Mouse (Mus musculus) kidney, embryonic 15.5 days (tissue): ENCODE measurements around the gene Sco1. TPM values are rescaled to one million over a fixed set of nuclear protein-coding genes. Genes with fewer than 3 reads are reported as not detected.
"Not testable (repeated sequence)": the region's sequence is repeated elsewhere in the genome, so short reads cannot be mapped to it uniquely, and the experiment has no call there.

Experiments used
- ATAC-seq: fragments of 200-750 bp; cut with Nextera tagmentation; replicated peaks from 2 replicates; pipeline ENCODE4 v1.8.0; 2017; ENCODE audit warnings: moderate TSS enrichment; ENCODE audit not compliant: low FRiP score
- H3K27ac ChIP-seq: fragments of 300-500 bp; sonication (generic); 2 replicates; pipeline ENCODE4 v1.5.1; 2015; ENCODE audit warnings: mild to moderate bottlenecking, inconsistent platforms
- H3K27me3 ChIP-seq: fragments of 300-500 bp; sonication (generic); 2 replicates; pipeline ENCODE4 v1.6.1; 2015; ENCODE audit warnings: inconsistent platforms
- H3K36me3 ChIP-seq: fragments of 300-500 bp; sonication (generic); 2 replicates; pipeline ENCODE4 v1.6.1; 2015; ENCODE audit warnings: inconsistent platforms
- H3K4me1 ChIP-seq: fragments of 300-500 bp; sonication (generic); 2 replicates; pipeline ENCODE4 v1.6.1; 2015; ENCODE audit warnings: inconsistent platforms
- H3K4me2 ChIP-seq: fragments of 300-500 bp; sonication (generic); 2 replicates; pipeline ENCODE4 v1.6.1; 2015; ENCODE audit warnings: moderate library complexity, mild to moderate bottlenecking, inconsistent platforms
- H3K4me3 ChIP-seq: fragments of 300-500 bp; sonication (generic); replicated peaks from 2 replicates; pipeline ENCODE4 v1.5.1; 2015; ENCODE audit warnings: mild to moderate bottlenecking, inconsistent platforms
- H3K9ac ChIP-seq: fragments of 300-500 bp; sonication (generic); 2 replicates; pipeline ENCODE4 v1.6.1; 2015; ENCODE audit warnings: mild to moderate bottlenecking, inconsistent platforms
- H3K9me3 ChIP-seq: fragments of 300-500 bp; sonication (generic); replicated peaks from 2 replicates; pipeline ENCODE4 v1.6.1; 2016; ENCODE audit warnings: inconsistent platforms
- WGBS: fragments of 180-500 bp; shearing (Covaris S2); methylation state at CpG from one replicate; pipeline ENCODE4 v1.1.7; 2015; ENCODE audit warnings: mixed read lengths; 5-methylcytosine and 5-hydroxymethylcytosine counted together
- polyA plus RNA-seq: library from polyadenylated mRNA; unstranded; fragments of >200 nt; fragmentation: Nextera tagmentation; extraction: Ambion mirVana; gene quantifications from 2 replicates; pipeline ENCODE4 v1.2.1, GENCODE M21; 2015

The Sco1 gene
- 17.8 and 19.2 TPM in 2 replicates for polyA plus RNA-seq

DNA sequence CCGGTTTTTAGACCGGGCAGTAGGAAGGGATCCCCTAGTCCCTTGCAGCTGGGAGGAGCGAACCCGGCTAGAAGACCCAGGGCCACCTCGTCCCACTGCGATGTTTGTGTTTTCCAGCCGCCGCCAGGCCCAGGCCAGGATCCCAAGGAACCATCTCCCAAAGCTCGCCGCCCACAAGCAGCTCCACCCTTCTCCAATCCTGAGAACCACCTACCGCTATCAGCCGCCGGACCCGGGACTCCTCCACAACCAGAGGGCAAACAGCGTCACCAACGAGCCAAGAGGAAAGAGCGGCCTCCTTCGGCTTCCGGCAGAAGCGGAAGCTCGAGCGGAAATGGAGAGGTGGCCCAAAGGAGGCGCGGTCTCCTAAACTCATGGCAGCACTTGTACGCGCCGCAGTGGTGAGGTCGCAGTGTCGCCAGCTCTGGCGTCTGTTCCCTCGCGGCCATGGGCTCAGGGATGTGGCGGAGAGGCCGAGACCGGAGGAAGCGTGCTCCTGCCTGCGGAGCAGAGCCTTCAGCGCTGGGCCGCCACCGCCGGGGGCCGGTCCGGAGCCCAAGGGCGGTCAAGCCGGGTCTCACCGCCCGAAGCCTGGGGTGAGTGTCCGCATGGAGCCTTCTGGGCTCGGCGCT is at the start of gene Sco1, which contains the start of gene Adprm:
TSS of gene Sco1 (plus strand) at position 350 of the 632 bp plus-strand sequence.
TSS of gene Adprm (minus strand) at position 274 of the 632 bp plus-strand sequence.
- H3K4me2 ChIP-seq, result peak within 1 kb of the TSS; percentile 69
- H3K4me3 ChIP-seq, result peak within 1 kb of the TSS; percentile 100
- peak within 1 kb of the TSS; percentile 94 for H3K9ac ChIP-seq
- peak within 1 kb of the TSS; percentile 91 for H3K27ac ChIP-seq
- peaks cover 27% of the 10 kb centered on the region for H3K36me3 ChIP-seq
- H3K27me3 ChIP-seq, result no peaks in the 10 kb centered on the region
- no peaks in the 10 kb centered on the region for H3K9me3 ChIP-seq
- peak; percentile 94 for ATAC-seq
- peaks cover 15% of the 10 kb centered on the region for H3K4me1 ChIP-seq
- under 1% methylated on average over 50 of the region's 50 CpGs for WGBS

DNA sequence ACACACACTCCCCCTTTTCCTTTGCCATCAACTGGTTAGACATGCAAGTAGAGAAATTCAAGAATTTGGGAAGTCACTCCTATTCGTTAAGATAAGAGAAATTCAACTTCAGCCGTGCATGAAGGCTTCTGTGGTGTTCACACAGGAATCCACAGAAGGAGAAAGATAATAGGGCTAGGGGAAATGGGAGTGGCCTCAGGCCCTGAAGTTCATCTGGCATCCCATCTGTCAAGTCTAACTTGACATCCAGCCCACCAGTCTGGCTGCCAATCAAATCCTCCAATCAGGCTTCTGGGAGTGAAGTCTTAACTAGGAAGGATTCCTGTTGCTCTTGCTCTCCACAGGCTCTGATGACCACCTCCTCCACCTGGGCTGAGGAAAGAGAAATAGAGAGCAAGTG is 49.6 kb upstream of the Sco1 start:
- WGBS, result 41% methylated on average over 2 of the region's 2 CpGs
- no peaks in the 10 kb centered on the region for H3K27me3 ChIP-seq
- ATAC-seq, result no peak
- no peak overlapping the region for H3K27ac ChIP-seq
- no peak overlapping the region for H3K9ac ChIP-seq
- 0 out of 2 replicates have a peak, but pooled peaks cover 6% of the 10 kb centered on the region for H3K4me1 ChIP-seq
- no peak overlapping the region for H3K4me2 ChIP-seq
- H3K9me3 ChIP-seq, result no peaks in the 10 kb centered on the region
- H3K36me3 ChIP-seq, result no peaks in the 10 kb centered on the region
- no peak overlapping the region for H3K4me3 ChIP-seq

DNA sequence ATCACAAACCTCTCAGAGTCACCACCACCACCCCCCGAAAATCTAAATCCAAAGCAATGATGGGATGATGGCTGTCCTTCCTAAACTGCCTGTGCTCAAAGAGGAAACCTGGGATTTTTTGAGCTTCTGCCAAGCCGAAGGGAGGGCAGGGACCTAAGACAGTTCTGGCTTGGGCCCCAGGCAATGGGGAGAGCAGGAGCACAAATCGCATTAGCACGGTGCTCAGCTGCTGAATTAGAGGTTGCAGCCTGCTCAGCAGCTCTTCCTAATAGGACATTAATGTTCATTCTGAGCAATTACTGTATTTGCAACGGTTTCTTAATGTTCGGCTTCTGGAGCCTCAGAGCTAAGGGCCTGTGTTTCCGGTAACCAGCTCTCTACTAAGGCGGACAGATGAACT is 44.5 kb upstream of the Sco1 start:
- WGBS, result 80% methylated on average over 8 of the region's 8 CpGs
- no peak overlapping the region for H3K27ac ChIP-seq
- H3K4me1 ChIP-seq, result peaks cover 5% of the 10 kb centered on the region; the same call in 1 of the 2 replicates
- H3K4me3 ChIP-seq, result no peak overlapping the region
- ATAC-seq, result no peak
- no peak overlapping the region for H3K9ac ChIP-seq
- H3K9me3 ChIP-seq, result no peaks in the 10 kb centered on the region
- no peak overlapping the region for H3K4me2 ChIP-seq
- H3K36me3 ChIP-seq, result no peaks in the 10 kb centered on the region
- no peaks in the 10 kb centered on the region for H3K27me3 ChIP-seq

DNA sequence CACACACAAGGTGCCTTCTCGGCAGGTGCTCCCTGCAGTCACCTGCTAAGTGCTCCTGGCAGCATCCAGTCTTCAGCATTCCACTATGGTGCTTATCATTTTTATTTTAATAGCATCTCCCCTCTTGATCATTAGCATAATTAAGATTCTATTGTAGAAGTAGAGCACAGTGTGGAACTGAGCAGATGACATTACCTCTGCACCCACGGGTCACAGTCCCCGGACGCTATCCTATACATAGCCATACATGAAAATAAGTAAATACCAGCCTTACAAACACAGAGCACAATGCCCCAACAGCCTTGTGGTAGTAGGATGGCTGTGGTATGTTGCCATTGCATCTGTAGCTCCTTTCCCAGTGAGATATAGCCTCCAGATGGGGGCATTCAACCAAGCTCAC is 43.9 kb upstream of the Sco1 start:
- H3K4me1 ChIP-seq, result peaks cover 5% of the 10 kb centered on the region; the same call in 1 of the 2 replicates
- H3K4me2 ChIP-seq, result no peak overlapping the region
- H3K9me3 ChIP-seq, result no peaks in the 10 kb centered on the region
- H3K27ac ChIP-seq, result no peak overlapping the region
- no peak overlapping the region for H3K9ac ChIP-seq
- H3K4me3 ChIP-seq, result no peak overlapping the region
- no peaks in the 10 kb centered on the region for H3K27me3 ChIP-seq
- 91% methylated on average over 4 of the region's 4 CpGs for WGBS
- no peak for ATAC-seq
- H3K36me3 ChIP-seq, result no peaks in the 10 kb centered on the region

DNA sequence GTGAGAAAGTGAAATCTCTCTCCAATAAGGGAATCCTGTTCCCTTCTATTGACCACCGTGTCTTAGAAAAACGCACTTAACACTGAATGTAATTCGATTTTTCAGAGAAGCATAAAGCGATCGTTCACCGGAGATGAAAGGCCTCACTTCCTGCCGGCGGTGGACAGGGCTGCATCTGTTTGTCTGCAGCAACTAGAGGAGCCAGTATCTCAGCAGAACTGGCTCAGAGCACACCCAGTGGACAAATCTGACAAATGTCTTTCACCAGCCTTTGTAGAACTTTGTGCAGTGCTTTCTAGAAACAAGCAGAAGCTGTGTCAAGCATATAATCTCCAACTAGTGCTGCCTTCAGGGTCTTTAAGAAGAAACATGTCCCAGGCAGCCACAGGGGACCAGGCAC is 42.0 kb upstream of the Sco1 start:
- no peaks in the 10 kb centered on the region for H3K36me3 ChIP-seq
- H3K4me2 ChIP-seq, result 0 out of 2 replicates have a peak overlapping the region, but pooled peaks have one; percentile 21
- no peaks in the 10 kb centered on the region for H3K27me3 ChIP-seq
- 2% methylated on average over 8 of the region's 8 CpGs for WGBS
- no peaks in the 10 kb centered on the region for H3K9me3 ChIP-seq
- ATAC-seq, result no peak
- no peak overlapping the region for H3K9ac ChIP-seq
- peaks cover 5% of the 10 kb centered on the region; the same call in 1 of the 2 replicates for H3K4me1 ChIP-seq
- H3K4me3 ChIP-seq, result no peak overlapping the region
- peak overlapping the region; percentile 27; the same call in 1 of the 2 replicates for H3K27ac ChIP-seq

DNA sequence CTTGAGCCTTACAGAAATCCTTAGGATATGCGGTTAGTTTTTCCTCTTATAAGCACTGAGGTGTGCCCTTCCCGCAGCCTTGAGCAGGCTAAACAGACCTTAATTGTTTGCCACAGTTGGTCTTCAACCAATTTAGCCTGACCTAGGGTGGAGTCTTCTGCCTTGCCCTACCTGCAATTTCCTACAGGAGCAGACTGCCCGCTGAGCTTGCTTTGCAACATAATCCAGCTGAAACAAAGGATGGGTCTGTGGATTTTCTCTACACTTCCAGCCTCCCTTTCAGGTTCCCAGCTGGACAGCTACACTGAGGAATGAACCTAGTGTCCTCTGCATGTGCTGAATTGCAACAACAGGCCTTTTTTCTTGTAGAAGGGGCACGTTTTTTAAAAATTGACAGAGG is 40.8 kb upstream of the Sco1 start:
- Histone ChIP-seq H3K36me3 (no peaks in the 10 kb centered on the region), H3K27me3 (no peaks in the 10 kb centered on the region), H3K27ac (no peak overlapping the region), H3K9ac (no peak overlapping the region), H3K4me1 (peaks cover 5% of the 10 kb centered on the region; the same call in 1 of the 2 replicates), H3K9me3 (no peaks in the 10 kb centered on the region), H3K4me2 (no peak overlapping the region), H3K4me3 (no peak overlapping the region)
- ATAC-seq, result no peak
- 50% methylated on average over 4 of the region's 4 CpGs for WGBS

DNA sequence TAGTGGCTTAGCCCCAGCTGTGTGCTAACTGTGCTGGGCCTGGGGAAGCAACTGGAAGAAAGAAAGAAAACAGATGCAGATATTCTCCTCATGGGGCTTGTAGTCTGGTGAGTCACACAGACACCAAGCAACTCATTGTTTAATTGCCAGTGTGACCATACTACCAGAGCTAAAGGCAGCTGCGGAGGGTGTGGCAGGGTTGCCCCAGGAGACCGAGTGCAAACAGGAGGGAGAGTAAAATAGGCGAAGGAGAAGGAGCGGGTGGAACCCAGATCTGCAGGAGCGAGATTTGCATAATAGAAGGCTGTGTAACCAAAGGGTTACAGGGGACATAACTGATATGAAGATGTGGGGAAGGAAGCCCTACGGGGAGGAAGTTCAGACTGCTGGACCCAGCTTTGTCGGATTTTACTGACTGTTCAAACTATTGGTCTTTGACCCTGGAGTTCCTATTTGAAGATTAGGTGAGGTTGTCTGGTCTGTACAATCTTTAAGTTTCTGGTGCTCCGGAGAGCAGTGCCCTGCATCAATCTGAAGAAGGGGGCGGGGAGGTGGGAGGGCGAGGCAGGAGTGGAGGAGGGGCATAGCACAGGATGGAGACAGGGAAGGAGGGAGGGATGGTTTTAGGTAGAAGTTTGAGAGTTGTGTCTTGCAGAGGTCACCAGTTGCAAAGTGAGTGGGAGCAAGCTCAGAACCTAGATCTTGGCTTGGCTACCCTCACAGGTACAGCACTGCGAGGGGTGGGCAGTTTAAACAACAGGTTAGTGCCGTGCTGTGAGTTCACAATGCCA is 34.5 kb upstream of the Sco1 start:
- H3K4me3 ChIP-seq, result no peak overlapping the region
- H3K4me1 ChIP-seq, result peaks cover 6% of the 10 kb centered on the region
- H3K4me2 ChIP-seq, result no peak overlapping the region
- H3K9me3 ChIP-seq, result no peaks in the 10 kb centered on the region
- ATAC-seq, result no peak
- peaks cover 12% of the 10 kb centered on the region for H3K27me3 ChIP-seq
- no peak overlapping the region for H3K27ac ChIP-seq
- WGBS, result 11% methylated on average over 12 of the region's 12 CpGs
- H3K36me3 ChIP-seq, result no peaks in the 10 kb centered on the region
- no peak overlapping the region for H3K9ac ChIP-seq

DNA sequence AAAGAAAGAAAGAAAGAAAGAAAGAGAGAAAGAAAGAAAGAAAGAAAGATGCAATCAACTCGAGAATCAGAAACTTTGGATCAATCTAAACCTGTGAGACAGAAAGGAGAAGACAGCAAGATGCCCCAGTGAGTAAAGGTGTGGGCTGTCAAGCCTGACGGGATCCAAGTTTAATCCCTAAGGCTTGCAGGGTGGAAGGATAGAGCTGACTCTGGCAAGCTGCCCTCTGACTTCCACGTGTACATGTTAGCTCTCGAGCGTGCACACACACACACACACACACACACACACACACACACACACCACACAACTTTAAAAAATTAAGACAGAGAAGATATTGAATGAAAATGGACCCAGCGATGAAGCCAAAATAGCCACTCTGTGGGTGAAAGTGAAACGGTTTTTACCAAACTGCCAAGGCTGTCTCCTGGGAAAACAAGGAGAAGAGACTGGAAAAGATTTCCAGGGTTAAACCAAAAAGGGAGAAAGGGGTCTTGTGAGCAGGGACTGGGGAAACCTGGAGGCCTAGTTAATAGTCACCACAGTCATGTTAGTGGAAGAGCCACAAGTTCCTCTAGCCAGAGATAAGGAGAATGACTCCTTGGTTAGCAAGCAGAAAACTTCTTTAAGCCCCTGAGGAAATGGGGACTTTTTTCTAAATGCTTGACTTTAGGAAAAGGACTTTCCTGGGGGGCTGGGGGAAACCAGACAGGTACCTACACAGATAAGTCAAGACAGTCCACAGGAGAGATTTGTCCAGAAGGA is 32.6 kb upstream of the Sco1 start:
- Histone ChIP-seq H3K27me3 (peaks cover 12% of the 10 kb centered on the region), H3K4me1 (peaks cover 6% of the 10 kb centered on the region), H3K9me3 (no peaks in the 10 kb centered on the region), H3K4me3 (no peak overlapping the region), H3K4me2 (no peak overlapping the region), H3K27ac (no peak overlapping the region), H3K9ac (no peak overlapping the region), H3K36me3 (no peaks in the 10 kb centered on the region)
- no peak for ATAC-seq
- WGBS, result 68% methylated on average over 7 of the region's 7 CpGs

DNA sequence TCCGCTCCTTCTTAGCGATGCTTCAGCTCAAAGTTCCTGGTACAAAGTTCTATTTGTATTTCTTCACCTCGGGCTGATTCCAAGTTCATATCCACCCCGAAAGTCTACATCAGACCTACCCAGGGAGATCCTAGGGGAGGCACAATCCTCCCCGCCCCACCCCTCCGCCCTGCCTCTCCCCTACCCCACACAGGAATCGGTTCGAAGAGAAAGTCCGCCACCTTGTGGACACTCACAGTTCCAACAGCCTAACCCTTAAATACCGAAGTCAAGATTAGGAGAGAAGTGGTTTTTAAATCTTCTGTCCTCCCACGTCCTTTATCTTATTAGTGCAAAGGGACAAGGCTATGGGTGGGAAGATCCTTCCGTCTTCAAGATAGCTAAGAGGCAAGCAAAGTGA is 31.5 kb upstream of the Sco1 start:
- Histone ChIP-seq H3K4me3 (peak overlapping the region; percentile 21), H3K36me3 (no peaks in the 10 kb centered on the region), H3K4me1 (peaks cover 12% of the 10 kb centered on the region), H3K27ac (no peak overlapping the region), H3K9ac (no peak overlapping the region), H3K27me3 (peaks cover 12% of the 10 kb centered on the region), H3K9me3 (no peaks in the 10 kb centered on the region), H3K4me2 (peak overlapping the region; percentile 58)
- WGBS, result 2% methylated on average over 12 of the region's 12 CpGs
- ATAC-seq, result no peak; the same call in 1 of the 2 replicates

DNA sequence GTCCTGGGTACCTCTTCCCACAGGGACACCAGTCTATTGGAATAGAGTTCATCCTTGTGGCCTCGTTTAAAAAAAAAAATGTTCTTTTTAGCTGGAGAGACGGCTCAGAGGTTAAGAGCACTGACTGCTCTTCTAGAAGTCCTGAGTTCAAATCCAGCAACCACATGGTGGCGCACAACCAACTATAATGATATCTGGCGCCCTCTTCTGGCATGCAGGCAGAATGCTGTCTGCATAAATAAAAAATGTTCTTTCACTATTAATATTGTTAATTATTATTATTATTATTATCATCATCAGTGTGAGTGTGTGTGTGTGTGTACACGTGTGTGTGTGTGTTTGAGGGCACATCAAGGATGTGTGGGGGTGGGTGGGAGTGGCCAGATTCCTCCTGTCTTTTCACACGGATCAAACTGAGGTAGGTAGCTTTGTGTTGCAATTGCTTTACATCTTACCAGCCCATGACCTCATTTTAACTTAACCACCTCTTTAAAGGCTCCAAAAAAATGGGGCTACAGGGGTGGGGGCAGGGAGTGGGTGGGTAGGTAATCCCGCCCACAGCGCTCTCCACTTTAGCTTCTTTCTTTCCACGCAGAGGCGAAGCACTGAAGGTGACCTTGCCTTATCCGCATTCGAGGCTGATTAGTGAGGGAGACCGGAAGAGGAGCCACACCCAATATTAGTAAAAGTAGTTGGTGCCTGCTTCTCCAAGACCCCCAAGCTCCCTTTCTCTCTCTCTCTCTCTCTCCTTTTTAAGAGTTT is 29.9 kb upstream of the Sco1 start:
- no peak overlapping the region for H3K27ac ChIP-seq
- no peak for ATAC-seq
- no peaks in the 10 kb centered on the region for H3K36me3 ChIP-seq
- WGBS, result 87% methylated on average over 13 of the region's 13 CpGs
- no peak overlapping the region for H3K4me2 ChIP-seq
- peaks cover 12% of the 10 kb centered on the region for H3K27me3 ChIP-seq
- peaks cover 12% of the 10 kb centered on the region for H3K4me1 ChIP-seq
- H3K9me3 ChIP-seq, result no peaks in the 10 kb centered on the region
- no peak overlapping the region for H3K4me3 ChIP-seq
- no peak overlapping the region for H3K9ac ChIP-seq

DNA sequence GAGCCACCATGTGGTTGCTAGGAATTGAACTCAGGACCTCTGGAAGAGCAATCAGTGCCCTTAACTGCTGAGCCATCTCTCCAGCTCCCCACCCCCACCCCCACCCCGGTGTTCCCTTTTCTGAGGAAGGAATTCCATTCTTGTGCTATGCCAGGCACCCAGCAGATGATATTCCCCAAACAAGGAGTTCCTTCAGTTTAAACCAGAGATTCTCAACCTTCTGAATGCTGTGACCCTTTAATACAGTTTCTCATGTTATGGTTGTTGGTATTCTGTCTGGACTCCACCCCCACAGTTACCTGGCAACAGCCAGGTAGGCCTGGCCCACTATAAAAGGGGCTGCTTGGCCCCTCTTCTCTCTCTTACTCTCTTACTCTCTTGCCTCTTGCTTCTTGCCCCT is 29.3 kb upstream of the Sco1 start:
- not testable (repeated sequence) for ATAC-seq, H3K9ac ChIP-seq, H3K4me2 ChIP-seq, H3K9me3 ChIP-seq, H3K36me3 ChIP-seq, H3K27ac ChIP-seq, H3K4me3 ChIP-seq, H3K4me1 ChIP-seq
- H3K27me3 ChIP-seq, result peaks cover 12% of the 10 kb centered on the region
- 52% methylated on average over 1 of the region's 1 CpGs for WGBS
